Mouse (Mus musculus): Measurements from ENCODE around the gene Aspdh.

Aspdh gene

GRCm38 (mm10) chr7:44446070-44446855 lies 18.9 kb upstream of the Aspdh start:
- DNase-seq (ENCODE audit: low spot score in 2 of 2): peak; percentile 58 to 66

GRCm38 (mm10) chr7:44453256-44453655 lies 11.9 kb upstream of the Aspdh start:
- peak in 1 of 2 experiments; percentile 28 for DNase-seq (ENCODE audit: low spot score in 2 of 2)

- DNase-seq (ENCODE audit: low spot score in 2 of 2): peak; percentile 14 to 17
These were observed 8.9 kb upstream of the Aspdh start for GRCm38 (mm10) chr7:44456302-44456701.

- peak; percentile 17 to 27 for DNase-seq (ENCODE audit: low spot score in 2 of 2)
These were observed 5.1 kb upstream of the Aspdh start for GRCm38 (mm10) chr7:44460067-44460466.

- DNase-seq (ENCODE audit: low spot score in 2 of 2): peak; percentile 33 to 49
These were observed 4.3 kb upstream of the Aspdh start for GRCm38 (mm10) chr7:44460767-44461502.

GRCm38 (mm10) chr7:44461503-44462217 lies 3.5 kb upstream of the Aspdh start:
- DNase-seq (ENCODE audit: low spot score in 2 of 2): peak; percentile 41 to 46

GRCm38 (mm10) chr7:44462218-44463055 lies 2.8 kb upstream of the Aspdh start:
- peak; percentile 62 to 63 for DNase-seq (ENCODE audit: low spot score in 2 of 2)

GRCm38 (mm10) chr7:44463056-44463425 lies 2.1 kb upstream of the Aspdh start:
- peak; percentile 20 to 37 for DNase-seq (ENCODE audit: low spot score in 2 of 2)

GRCm38 (mm10) chr7:44463556-44464225 lies 1.5 kb upstream of the Aspdh start:
- DNase-seq (ENCODE audit: low spot score in 2 of 2): peak; percentile 31 to 48

GRCm38 (mm10) chr7:44464511-44464910 lies 680 bp upstream of the Aspdh start:
- DNase-seq (ENCODE audit: low spot score in 2 of 2): peak; percentile 91 to 94

GRCm38 (mm10) chr7:44466006-44466887 lies 1.1 kb downstream of the Aspdh start:
- peak; percentile 55 to 65 for DNase-seq (ENCODE audit: low spot score in 2 of 2)

GRCm38 (mm10) chr7:44466888-44467311 lies 1.7 kb downstream of the Aspdh start:
- peak; percentile 62 to 73 for DNase-seq (ENCODE audit: low spot score in 2 of 2)

GRCm38 (mm10) chr7:44467811-44468411 lies 2.7 kb downstream of the Aspdh start, which contains the start of gene Josd2:
Gene Josd2 (plus strand): TSS chr7:44467980.
- peak; percentile 98 to 99 for DNase-seq (ENCODE audit: low spot score in 2 of 2)

GRCm38 (mm10) chr7:44468644-44469285 lies 3.6 kb downstream of the Aspdh start:
- peak; percentile 44 to 54 for DNase-seq (ENCODE audit: low spot score in 2 of 2)

- DNase-seq (ENCODE audit: low spot score in 2 of 2): peak; percentile 25 to 28
These were observed 4.8 kb downstream of the Aspdh start for GRCm38 (mm10) chr7:44469677-44470675.

GRCm38 (mm10) chr7:44470696-44471612 lies 5.8 kb downstream of the Aspdh start:
- DNase-seq (ENCODE audit: low spot score in 2 of 2): peak; percentile 35 to 47

Data from right cerebral cortex, postnatal 10 days (tissue).